Mouse (Mus musculus): ENCODE results near the gene Olfr1449. TPM values are rescaled to one million over a fixed set of nuclear protein-coding genes. Genes with fewer than 3 reads are reported as not detected.

The Olfr1449 gene
- polyA plus RNA-seq (2012; rRNA removed), result not detected in 2 replicates
- polyA plus RNA-seq (2014; fragmentation: Nextera tagmentation; extraction: Ambion mirVana), result not detected in 2 replicates

GRCm38 (mm10) chr19:12930540-12930939, at the start of gene Olfr1449:
Gene Olfr1449, plus strand, starts transcription at chr19:12930840.
- TF ChIP-seq EP300 (IDR thresholded peaks at IDR 0.05; ENCODE audit: low read depth) (no peak), CTCF (IDR thresholded peaks at IDR 0.05; ENCODE audit: low read depth) (no peak)
- Histone ChIP-seq H3K36me3 (replicated peaks; ENCODE audit: control insufficient read depth, insufficient read depth, low read depth) (no peaks in the 10 kb centered on the region), H3K27ac (no peak within 1 kb of the TSS), H3K4me2 (ENCODE audit: low read depth) (no peak within 1 kb of the TSS), H3K4me3 (ENCODE audit: insufficient read depth in 1 of 2, low read depth in 2 of 2, low read length in 2 of 2) (no peak within 1 kb of the TSS), H3K9ac (replicated peaks) (no peak within 1 kb of the TSS), H3K9me3 (ENCODE audit: control insufficient read depth, low read length) (no peaks in the 10 kb centered on the region), H3K4me1 (replicated peaks; ENCODE audit: control insufficient read depth in 2 of 2, insufficient read depth in 2 of 2, low read length in 1 of 2) (no peaks in the 10 kb centered on the region), H3K27me3 (ENCODE audit: control insufficient read depth, insufficient read depth, low read length) (no peaks in the 10 kb centered on the region)
- DNase-seq (ENCODE audit: low read depth in 3 of 3, low spot score in 3 of 3) (no peak), ATAC-seq (ENCODE audit: insufficient read depth) (no peak)

DNA sequence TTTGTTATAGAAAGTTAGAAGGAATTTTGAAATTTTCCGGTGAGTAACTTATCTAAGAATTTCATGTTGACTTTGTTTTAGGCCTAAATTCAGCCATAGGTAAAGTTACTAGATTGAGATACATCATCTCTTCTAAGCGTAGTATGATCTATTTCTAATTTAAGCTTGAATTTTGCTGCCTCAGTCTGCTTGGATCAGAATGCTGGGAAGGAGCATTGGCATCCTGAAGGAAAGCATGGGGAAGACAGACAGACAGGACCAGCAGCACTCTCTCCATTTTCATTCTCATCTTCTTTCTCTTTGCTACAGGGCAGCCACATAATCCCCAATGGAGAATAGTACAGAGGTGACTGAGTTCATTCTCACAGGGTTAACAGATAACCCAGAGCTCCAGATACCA, 47.1 kb upstream of the Olfr1449 start, which contains the start of gene Olfr1445:
Olfr1445 (plus strand) TSS at position 301 of the 400 bp plus-strand sequence.
- TF ChIP-seq EP300 (IDR thresholded peaks at IDR 0.05; ENCODE audit: low read depth), result no peak
- TF ChIP-seq CTCF (IDR thresholded peaks at IDR 0.05; ENCODE audit: low read depth), result no peak
- ATAC-seq (ENCODE audit: insufficient read depth) (no peak), DNase-seq (ENCODE audit: low read depth in 3 of 3, low spot score in 3 of 3) (no peak)
- Histone ChIP-seq H3K4me1 (replicated peaks; ENCODE audit: control insufficient read depth in 2 of 2, insufficient read depth in 2 of 2, low read length in 1 of 2) (no peaks in the 10 kb centered on the region), H3K9me3 (ENCODE audit: control insufficient read depth, low read length) (no peaks in the 10 kb centered on the region), H3K9ac (replicated peaks) (no peak within 1 kb of the TSS), H3K36me3 (replicated peaks; ENCODE audit: control insufficient read depth, insufficient read depth, low read depth) (no peaks in the 10 kb centered on the region), H3K4me3 (ENCODE audit: insufficient read depth in 1 of 2, low read depth in 2 of 2, low read length in 2 of 2) (no peak within 1 kb of the TSS), H3K4me2 (ENCODE audit: low read depth) (no peak within 1 kb of the TSS), H3K27me3 (ENCODE audit: control insufficient read depth, insufficient read depth, low read length) (no peaks in the 10 kb centered on the region), H3K27ac (no peak within 1 kb of the TSS)
- WGBS (ENCODE audit: insufficient replicate concordance), result 64% methylated on average over 2 of the region's 2 CpGs

DNA sequence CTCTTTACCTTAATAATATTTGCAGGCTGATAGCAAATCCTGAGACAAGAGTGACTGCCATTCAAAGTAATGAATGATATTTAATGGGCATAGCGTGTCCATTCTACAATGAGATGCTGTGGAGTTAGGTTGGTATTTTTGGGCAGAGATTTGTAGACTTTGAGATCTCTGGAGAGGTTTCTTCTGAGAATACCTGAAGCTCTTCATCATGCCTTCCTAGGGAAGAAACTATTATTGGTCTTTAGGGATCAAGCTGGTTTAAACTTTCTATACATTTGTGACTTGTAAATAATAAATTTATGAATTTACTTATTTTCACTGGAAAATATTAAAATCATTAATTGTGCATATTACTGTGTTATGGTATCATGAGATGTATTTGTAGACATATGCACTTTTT, 37.2 kb upstream of the Olfr1449 start, which contains the start of gene Olfr1446:
Olfr1446 (minus strand) TSS at position 101 of the 400 bp plus-strand sequence.
- Histone ChIP-seq H3K27ac (no peak within 1 kb of the TSS), H3K9ac (replicated peaks) (no peak within 1 kb of the TSS), H3K36me3 (replicated peaks; ENCODE audit: control insufficient read depth, insufficient read depth, low read depth) (no peaks in the 10 kb centered on the region), H3K4me1 (replicated peaks; ENCODE audit: control insufficient read depth in 2 of 2, insufficient read depth in 2 of 2, low read length in 1 of 2) (no peaks in the 10 kb centered on the region), H3K9me3 (ENCODE audit: control insufficient read depth, low read length) (no peaks in the 10 kb centered on the region), H3K4me3 (ENCODE audit: insufficient read depth in 1 of 2, low read depth in 2 of 2, low read length in 2 of 2) (no peak within 1 kb of the TSS), H3K4me2 (ENCODE audit: low read depth) (no peak within 1 kb of the TSS), H3K27me3 (ENCODE audit: control insufficient read depth, insufficient read depth, low read length) (no peaks in the 10 kb centered on the region)
- no peak for ATAC-seq (ENCODE audit: insufficient read depth)
- 48% methylated on average over 1 of the region's 1 CpGs for WGBS (ENCODE audit: insufficient replicate concordance)
- DNase-seq (ENCODE audit: low read depth in 3 of 3, low spot score in 3 of 3), result no peak
- no peak for TF ChIP-seq EP300 (IDR thresholded peaks at IDR 0.05; ENCODE audit: low read depth)
- no peak for TF ChIP-seq CTCF (IDR thresholded peaks at IDR 0.05; ENCODE audit: low read depth)

DNA sequence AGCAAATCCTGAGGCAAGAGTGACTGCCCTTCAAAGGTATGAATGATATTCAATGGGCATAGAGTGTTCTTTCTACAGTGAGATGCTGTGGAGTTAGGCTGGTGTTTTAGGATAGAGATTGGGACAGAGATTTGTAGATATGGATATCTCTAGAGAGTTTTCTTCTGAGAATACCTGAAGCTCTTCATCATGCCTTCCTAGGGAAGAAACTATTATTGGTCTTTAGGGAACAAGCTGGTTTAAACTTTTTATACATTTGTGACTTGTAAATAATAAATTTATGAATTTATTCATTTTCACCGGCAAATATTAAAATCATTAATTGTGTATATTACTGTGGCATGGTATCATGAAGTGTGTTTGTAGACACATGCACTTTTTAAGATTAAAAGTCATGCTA, 27.0 kb upstream of the Olfr1449 start, which contains the start of gene Olfr1447:
Olfr1447 (minus strand) TSS at position 101 of the 400 bp plus-strand sequence.
- no peak for TF ChIP-seq CTCF (IDR thresholded peaks at IDR 0.05; ENCODE audit: low read depth)
- no peak for TF ChIP-seq EP300 (IDR thresholded peaks at IDR 0.05; ENCODE audit: low read depth)
- Histone ChIP-seq H3K4me2 (ENCODE audit: low read depth) (no peak within 1 kb of the TSS), H3K27me3 (ENCODE audit: control insufficient read depth, insufficient read depth, low read length) (no peaks in the 10 kb centered on the region), H3K36me3 (replicated peaks; ENCODE audit: control insufficient read depth, insufficient read depth, low read depth) (no peaks in the 10 kb centered on the region), H3K9me3 (ENCODE audit: control insufficient read depth, low read length) (no peaks in the 10 kb centered on the region), H3K4me1 (replicated peaks; ENCODE audit: control insufficient read depth in 2 of 2, insufficient read depth in 2 of 2, low read length in 1 of 2) (no peaks in the 10 kb centered on the region), H3K4me3 (ENCODE audit: insufficient read depth in 1 of 2, low read depth in 2 of 2, low read length in 2 of 2) (no peak within 1 kb of the TSS), H3K9ac (replicated peaks) (no peak within 1 kb of the TSS), H3K27ac (no peak within 1 kb of the TSS)
- no peak for ATAC-seq (ENCODE audit: insufficient read depth)
- WGBS (ENCODE audit: insufficient replicate concordance), result 77% methylated on average over 1 of the region's 1 CpGs
- no peak for DNase-seq (ENCODE audit: low read depth in 3 of 3, low spot score in 3 of 3)

GRCm38 (mm10) chr19:12924319-12924718, 6.3 kb upstream of the Olfr1449 start, which contains the start of gene Olfr1448:
Gene Olfr1448, minus strand, starts transcription at chr19:12924419.
- no peaks in the 10 kb centered on the region for H3K27me3 ChIP-seq (ENCODE audit: control insufficient read depth, insufficient read depth, low read length)
- no peak within 1 kb of the TSS for H3K27ac ChIP-seq
- no peaks in the 10 kb centered on the region for H3K9me3 ChIP-seq (ENCODE audit: control insufficient read depth, low read length)
- H3K36me3 ChIP-seq (replicated peaks; ENCODE audit: control insufficient read depth, insufficient read depth, low read depth), result no peaks in the 10 kb centered on the region
- ATAC-seq (ENCODE audit: insufficient read depth), result no peak
- TF ChIP-seq CTCF (IDR thresholded peaks at IDR 0.05; ENCODE audit: low read depth), result no peak
- no peak for TF ChIP-seq EP300 (IDR thresholded peaks at IDR 0.05; ENCODE audit: low read depth)
- no peak within 1 kb of the TSS for H3K4me2 ChIP-seq (ENCODE audit: low read depth)
- 42% methylated on average over 1 of the region's 1 CpGs for WGBS (ENCODE audit: insufficient replicate concordance)
- H3K4me3 ChIP-seq (ENCODE audit: insufficient read depth in 1 of 2, low read depth in 2 of 2, low read length in 2 of 2), result no peak within 1 kb of the TSS
- no peaks in the 10 kb centered on the region for H3K4me1 ChIP-seq (replicated peaks; ENCODE audit: control insufficient read depth in 2 of 2, insufficient read depth in 2 of 2, low read length in 1 of 2)
- no peak for DNase-seq (ENCODE audit: low read depth in 3 of 3, low spot score in 3 of 3)
- H3K9ac ChIP-seq (replicated peaks), result no peak within 1 kb of the TSS

Data from liver, embryonic 14.5 days (tissue).